Mouse (Mus musculus): ENCODE measurements around the gene Stfa2l1. TPM values are rescaled to one million over a fixed set of nuclear protein-coding genes. Genes with fewer than 3 reads are reported as not detected.
"Not testable (repeated sequence)": the region's sequence is repeated elsewhere in the genome, so short reads cannot be mapped to it uniquely, and the experiment has no call there.

Stfa2l1 gene
- polyA plus RNA-seq (2015; fragmentation: Nextera tagmentation; extraction: Ambion mirVana), result 0.42 and 0.76 TPM in 2 replicates

DNA sequence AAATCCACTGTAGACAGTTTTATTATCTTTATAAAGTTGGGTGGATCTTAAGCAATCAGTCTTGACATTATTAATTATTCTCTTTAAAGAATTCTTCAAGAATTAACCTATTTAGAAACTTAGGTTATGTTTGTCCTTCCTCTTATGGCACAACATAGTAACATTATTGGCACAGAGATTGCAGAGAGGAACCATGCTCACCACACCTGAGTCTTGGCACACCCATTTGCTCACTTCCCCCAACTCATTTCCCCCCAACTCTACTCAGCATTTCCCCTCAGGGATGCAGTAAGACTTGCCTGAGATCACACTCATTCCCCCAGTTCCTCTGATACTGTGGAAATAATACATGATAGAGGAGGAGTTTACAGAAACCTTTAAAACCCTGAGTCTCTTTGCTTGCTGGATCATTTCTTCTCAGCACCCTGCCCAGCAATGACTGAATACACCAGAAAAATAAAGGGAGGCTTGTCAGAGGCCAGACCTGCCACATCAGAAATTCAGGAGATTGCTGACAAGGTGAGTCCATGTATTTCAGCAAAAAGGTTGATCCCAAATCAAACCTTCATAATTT lies at the start of gene Stfa2l1:
Gene Stfa2l1, plus strand, starts transcription at position 410 of the 574 bp plus-strand sequence.
- Histone ChIP-seq H3K27ac (ENCODE audit: low read depth, low read length) (no peak within 1 kb of the TSS), H3K4me1 (replicated peaks; ENCODE audit: control insufficient read depth, insufficient read depth, low read length) (no peaks in the 10 kb centered on the region), H3K36me3 (ENCODE audit: control insufficient read depth, insufficient read depth) (no peaks in the 10 kb centered on the region), H3K9me3 (ENCODE audit: control insufficient read depth) (no peaks in the 10 kb centered on the region), H3K9ac (ENCODE audit: low read depth, low read length) (no peak within 1 kb of the TSS), H3K27me3 (replicated peaks; ENCODE audit: control insufficient read depth, insufficient read depth, low read length) (no peaks in the 10 kb centered on the region), H3K4me2 (replicated peaks; ENCODE audit: low read depth) (no peak within 1 kb of the TSS), H3K4me3 (ENCODE audit: low read depth, low read length) (no peak within 1 kb of the TSS)
- TF ChIP-seq CTCF (IDR thresholded peaks at IDR 0.05; ENCODE audit: low read depth), result no peak
- ATAC-seq, result no peak

DNA sequence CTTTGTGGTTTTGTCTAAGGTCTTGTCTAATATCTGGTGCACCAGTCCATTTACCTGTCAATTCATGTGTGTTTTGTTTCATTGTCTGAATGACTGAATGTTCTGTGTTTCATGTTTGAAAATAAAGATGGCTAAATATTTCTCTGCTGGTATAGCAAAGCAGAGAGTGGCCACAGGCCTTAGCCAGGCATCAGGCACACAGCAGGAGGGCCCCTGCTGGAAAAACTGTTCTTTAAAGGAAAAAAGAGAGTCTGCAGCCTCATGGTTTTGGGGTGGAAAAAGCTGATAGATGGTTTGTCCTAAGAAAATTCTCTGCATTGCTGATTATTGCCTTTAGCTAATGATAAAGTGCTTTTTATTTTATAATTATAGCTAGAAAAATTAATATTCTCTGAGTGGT lies 45.1 kb upstream of the Stfa2l1 start:
- not testable (repeated sequence) for ATAC-seq; H3K36me3 ChIP-seq (ENCODE audit: control insufficient read depth, insufficient read depth); H3K9ac ChIP-seq (ENCODE audit: low read depth, low read length); H3K27me3 ChIP-seq (replicated peaks; ENCODE audit: control insufficient read depth, insufficient read depth, low read length); H3K4me2 ChIP-seq (replicated peaks; ENCODE audit: low read depth); H3K4me3 ChIP-seq (ENCODE audit: low read depth, low read length); H3K9me3 ChIP-seq (ENCODE audit: control insufficient read depth); H3K4me1 ChIP-seq (replicated peaks; ENCODE audit: control insufficient read depth, insufficient read depth, low read length); H3K27ac ChIP-seq (ENCODE audit: low read depth, low read length)

DNA sequence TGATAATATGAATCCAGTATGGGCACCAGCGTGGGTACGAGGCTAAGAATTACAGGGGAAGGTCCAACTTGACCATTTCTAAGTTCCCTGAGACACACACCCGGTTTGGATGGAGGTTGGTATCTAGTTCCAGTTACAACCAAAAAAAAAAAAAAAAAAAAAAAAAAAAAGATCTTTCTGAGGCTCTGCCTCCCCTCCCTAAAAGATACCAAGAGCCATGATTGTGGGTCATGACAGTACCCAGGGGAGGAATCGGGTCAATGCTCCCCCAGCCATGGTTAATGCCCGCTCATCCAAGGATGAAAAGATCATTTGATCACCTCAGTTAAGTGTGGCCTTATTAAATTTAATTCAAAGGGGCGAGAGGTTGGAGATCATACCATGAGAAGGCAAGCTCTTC lies 40.9 kb upstream of the Stfa2l1 start:
- H3K9ac ChIP-seq (ENCODE audit: low read depth, low read length); H3K9me3 ChIP-seq (ENCODE audit: control insufficient read depth); H3K4me3 ChIP-seq (ENCODE audit: low read depth, low read length); H3K36me3 ChIP-seq (ENCODE audit: control insufficient read depth, insufficient read depth); H3K27me3 ChIP-seq (replicated peaks; ENCODE audit: control insufficient read depth, insufficient read depth, low read length); H3K4me1 ChIP-seq (replicated peaks; ENCODE audit: control insufficient read depth, insufficient read depth, low read length); ATAC-seq; H3K4me2 ChIP-seq (replicated peaks; ENCODE audit: low read depth); H3K27ac ChIP-seq (ENCODE audit: low read depth, low read length): not testable (repeated sequence)
- 91% methylated on average over 6 of the region's 6 CpGs for WGBS

DNA sequence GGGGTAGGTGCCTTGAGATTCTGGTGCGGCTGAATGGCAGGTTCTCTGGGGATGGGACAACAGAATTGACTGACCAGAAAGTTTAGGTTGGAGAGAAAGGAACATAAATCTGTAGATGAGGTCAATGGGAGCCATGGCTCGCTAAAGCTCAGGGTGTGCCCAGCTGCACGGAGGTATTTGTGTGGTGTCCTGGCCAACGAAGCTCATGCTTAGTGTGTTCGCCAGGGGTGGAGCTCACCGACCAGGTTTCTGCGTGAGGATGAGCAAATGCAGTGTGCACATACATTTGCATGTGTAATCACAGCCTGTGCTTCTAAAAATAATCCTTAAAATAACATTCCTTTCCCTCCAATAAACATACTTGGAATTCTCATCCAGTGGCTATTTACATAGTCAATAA lies 28.5 kb upstream of the Stfa2l1 start:
- no peak overlapping the region for H3K27ac ChIP-seq (ENCODE audit: low read depth, low read length)
- H3K4me3 ChIP-seq (ENCODE audit: low read depth, low read length), result no peak overlapping the region
- H3K27me3 ChIP-seq (replicated peaks; ENCODE audit: control insufficient read depth, insufficient read depth, low read length), result no peaks in the 10 kb centered on the region
- H3K9me3 ChIP-seq (ENCODE audit: control insufficient read depth), result no peaks in the 10 kb centered on the region
- no peak for ATAC-seq
- WGBS, result 58% methylated on average over 7 of the region's 7 CpGs
- H3K4me2 ChIP-seq (replicated peaks; ENCODE audit: low read depth), result no peak overlapping the region
- no peak overlapping the region for H3K9ac ChIP-seq (ENCODE audit: low read depth, low read length)
- H3K4me1 ChIP-seq (replicated peaks; ENCODE audit: control insufficient read depth, insufficient read depth, low read length), result no peaks in the 10 kb centered on the region
- TF ChIP-seq CTCF (IDR thresholded peaks at IDR 0.05; ENCODE audit: low read depth), result no peak
- no peaks in the 10 kb centered on the region for H3K36me3 ChIP-seq (ENCODE audit: control insufficient read depth, insufficient read depth)

DNA sequence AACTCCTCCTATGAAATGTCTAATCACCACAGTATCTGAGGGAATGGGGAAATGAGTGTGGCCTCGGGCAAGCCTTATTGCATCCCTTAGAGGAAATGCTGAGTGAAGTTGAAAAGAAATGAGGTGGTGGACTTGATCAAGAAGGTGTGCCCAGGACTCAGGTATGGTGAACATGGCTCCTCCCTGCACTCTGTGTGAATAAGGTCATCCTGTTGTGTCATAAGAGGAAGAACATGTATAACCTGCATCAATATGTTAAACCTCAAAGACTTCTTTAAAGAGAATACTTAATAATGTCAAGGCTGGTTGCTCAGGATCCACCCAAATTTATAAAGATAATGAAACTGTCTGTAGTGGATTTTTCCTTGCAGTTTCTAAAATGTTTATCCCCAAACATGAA lies 25.5 kb upstream of the Stfa2l1 start, which contains the start of gene Csta1:
Gene Csta1, minus strand, starts transcription at position 101 of the 400 bp plus-strand sequence.
- Histone ChIP-seq H3K9ac (ENCODE audit: low read depth, low read length) (no peak within 1 kb of the TSS), H3K9me3 (ENCODE audit: control insufficient read depth) (no peaks in the 10 kb centered on the region), H3K4me1 (replicated peaks; ENCODE audit: control insufficient read depth, insufficient read depth, low read length) (no peaks in the 10 kb centered on the region), H3K27me3 (replicated peaks; ENCODE audit: control insufficient read depth, insufficient read depth, low read length) (no peaks in the 10 kb centered on the region), H3K4me3 (ENCODE audit: low read depth, low read length) (no peak within 1 kb of the TSS), H3K27ac (ENCODE audit: low read depth, low read length) (no peak within 1 kb of the TSS), H3K4me2 (replicated peaks; ENCODE audit: low read depth) (no peak within 1 kb of the TSS), H3K36me3 (ENCODE audit: control insufficient read depth, insufficient read depth) (no peaks in the 10 kb centered on the region)
- TF ChIP-seq CTCF (IDR thresholded peaks at IDR 0.05; ENCODE audit: low read depth), result no peak
- ATAC-seq, result no peak
- WGBS, result 32% methylated on average over 1 of the region's 1 CpGs

DNA sequence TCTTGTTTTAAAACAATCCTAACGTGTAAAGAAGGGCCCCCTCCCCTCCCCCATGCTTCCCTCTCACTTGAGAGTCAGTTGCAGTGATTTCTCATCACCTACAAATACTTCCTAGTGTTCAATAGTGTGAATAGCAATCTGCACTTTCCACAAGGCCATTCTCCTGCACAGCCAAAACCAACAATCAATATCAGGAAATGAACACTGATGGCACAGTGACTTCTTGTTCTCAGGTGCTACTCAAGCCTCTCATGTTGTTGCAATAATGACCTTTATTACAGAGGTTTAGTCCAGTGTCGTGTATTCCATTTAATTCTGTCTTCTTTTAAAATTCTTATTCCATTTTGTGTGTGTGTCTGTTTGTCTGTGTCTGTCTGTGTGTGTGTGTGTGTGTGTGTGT lies 18.4 kb upstream of the Stfa2l1 start:
- no peak overlapping the region for H3K27ac ChIP-seq (ENCODE audit: low read depth, low read length)
- no peaks in the 10 kb centered on the region for H3K4me1 ChIP-seq (replicated peaks; ENCODE audit: control insufficient read depth, insufficient read depth, low read length)
- no peak for TF ChIP-seq CTCF (IDR thresholded peaks at IDR 0.05; ENCODE audit: low read depth)
- WGBS, result 66% methylated on average over 2 of the region's 2 CpGs
- ATAC-seq, result no peak
- no peak overlapping the region for H3K4me2 ChIP-seq (replicated peaks; ENCODE audit: low read depth)
- H3K36me3 ChIP-seq (ENCODE audit: control insufficient read depth, insufficient read depth), result no peaks in the 10 kb centered on the region
- no peaks in the 10 kb centered on the region for H3K9me3 ChIP-seq (ENCODE audit: control insufficient read depth)
- no peaks in the 10 kb centered on the region for H3K27me3 ChIP-seq (replicated peaks; ENCODE audit: control insufficient read depth, insufficient read depth, low read length)
- H3K4me3 ChIP-seq (ENCODE audit: low read depth, low read length), result no peak overlapping the region
- H3K9ac ChIP-seq (ENCODE audit: low read depth, low read length), result no peak overlapping the region

DNA sequence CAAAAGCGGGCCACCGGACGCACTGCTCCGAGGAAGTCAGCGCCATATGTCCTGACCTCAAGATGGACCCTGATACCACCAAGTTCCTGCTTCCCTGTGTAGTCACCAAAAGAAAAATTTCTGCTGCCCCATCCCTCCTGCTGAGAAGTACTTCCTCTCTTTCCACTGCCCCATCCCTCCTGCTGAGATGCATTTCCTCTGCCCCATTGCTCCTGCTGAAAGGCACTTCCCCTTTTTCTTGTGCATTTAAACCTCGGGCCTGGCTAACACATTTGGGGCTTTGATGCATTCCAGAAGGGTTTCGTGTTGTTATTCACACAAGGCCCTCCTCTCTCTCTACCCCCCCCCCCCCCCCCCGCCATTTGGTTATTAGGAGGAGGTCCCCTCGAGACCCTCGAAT lies 11.2 kb downstream of the Stfa2l1 start:
- not testable (repeated sequence) for H3K9me3 ChIP-seq (ENCODE audit: control insufficient read depth)
- 93% methylated on average over 9 of the region's 10 CpGs for WGBS

More for the DNA sequence above, 11.2 kb downstream of the Stfa2l1 start:
- not testable (repeated sequence) for H3K27ac ChIP-seq (ENCODE audit: low read depth, low read length); H3K36me3 ChIP-seq (ENCODE audit: control insufficient read depth, insufficient read depth); H3K9ac ChIP-seq (ENCODE audit: low read depth, low read length); H3K4me3 ChIP-seq (ENCODE audit: low read depth, low read length); H3K27me3 ChIP-seq (replicated peaks; ENCODE audit: control insufficient read depth, insufficient read depth, low read length); ATAC-seq; H3K4me2 ChIP-seq (replicated peaks; ENCODE audit: low read depth); H3K4me1 ChIP-seq (replicated peaks; ENCODE audit: control insufficient read depth, insufficient read depth, low read length)

Data from intestine, postnatal 0 days (tissue).